Mouse (Mus musculus): ENCODE results near the gene Tmem256. TPM values are rescaled to one million over a fixed set of nuclear protein-coding genes. Genes with fewer than 3 reads are reported as not detected.

Tmem256 gene
- polyA plus RNA-seq, 1 experiment from 2014 or later = 360 TPM

GRCm38 (mm10) chr11:69802648-69803105 is 35.6 kb upstream of the Tmem256 start:
- H3K27me3 ChIP-seq = peaks cover 51% of the 10 kb centered on the region

GRCm38 (mm10) chr11:69803328-69803727 is 35.0 kb upstream of the Tmem256 start:
- Histone ChIP-seq H3K9ac (peak overlapping the region; percentile 76), H3K9me3 (replicated peaks) (0 out of 2 replicates have a peak, but pooled peaks cover 5% of the 10 kb centered on the region), H3K36me3 (ENCODE audit: poor library complexity, severe bottlenecking) (no peaks in the 10 kb centered on the region), H3K4me2 (peak overlapping the region; percentile 97), H3K4me3 (peak overlapping the region; percentile 54), H3K27me3 (peaks cover 50% of the 10 kb centered on the region), H3K4me1 (peaks cover 64% of the 10 kb centered on the region), H3K27ac (no peak overlapping the region)
- peak; percentile 4; the same call in 1 of the 2 replicates for ATAC-seq
- 1% methylated on average over 12 of the region's 12 CpGs for WGBS

More at GRCm38 (mm10) chr11:69802648-69803105, 35.6 kb upstream of the Tmem256 start:
- peak overlapping the region; percentile 76 for H3K9ac ChIP-seq
- peak; percentile 57 for ATAC-seq
- peak overlapping the region; percentile 54 for H3K4me3 ChIP-seq
- no peaks in the 10 kb centered on the region for H3K36me3 ChIP-seq (ENCODE audit: poor library complexity, severe bottlenecking)
- H3K4me2 ChIP-seq = peak overlapping the region; percentile 97
- H3K27ac ChIP-seq = peak overlapping the region; percentile 8
- peaks cover 64% of the 10 kb centered on the region for H3K4me1 ChIP-seq
- 0 out of 2 replicates have a peak, but pooled peaks cover 5% of the 10 kb centered on the region for H3K9me3 ChIP-seq (replicated peaks)
- WGBS = under 1% methylated on average over 33 of the region's 33 CpGs

DNA sequence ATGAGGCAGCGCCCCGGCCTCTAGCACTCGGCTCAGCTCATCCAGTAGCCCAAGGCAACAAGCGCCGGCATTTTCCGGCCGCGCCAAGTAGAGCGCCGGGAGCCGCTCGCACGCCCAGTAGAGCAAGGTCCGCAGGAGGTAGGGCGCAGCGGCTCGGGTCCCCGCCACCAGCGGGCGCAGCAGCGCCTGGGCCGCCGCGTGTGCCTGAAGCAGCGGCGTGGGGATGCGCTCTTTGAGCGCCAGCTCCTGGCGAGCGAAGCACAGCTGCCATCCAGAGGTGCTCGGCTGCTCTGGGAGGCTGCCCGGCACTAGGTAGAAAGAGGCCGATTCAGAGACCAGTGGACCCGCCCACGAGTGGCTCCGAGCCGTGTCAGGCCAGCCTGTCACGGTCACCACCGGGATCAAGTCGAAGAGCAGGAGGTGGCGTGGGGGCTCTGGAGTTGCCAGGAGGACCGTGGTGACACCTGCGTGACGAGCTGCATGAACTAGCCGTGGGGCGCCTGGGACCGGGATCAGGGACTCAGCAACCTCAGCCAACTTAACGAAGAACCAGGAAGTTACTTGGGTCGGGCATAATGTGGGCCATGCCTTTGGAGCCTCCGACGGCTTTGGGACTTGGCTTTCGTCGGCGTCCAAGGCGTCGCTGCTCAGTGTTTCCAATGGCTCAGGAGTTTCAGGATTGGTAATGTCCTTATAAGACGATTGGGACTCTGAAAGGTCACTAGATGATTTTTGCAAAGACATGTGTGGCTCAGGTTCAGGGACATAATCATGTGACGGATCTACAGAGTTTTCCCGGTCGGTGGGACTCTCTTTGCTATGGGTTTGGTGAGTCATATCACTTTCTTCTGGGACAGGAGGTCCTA is 34.3 kb upstream of the Tmem256 start:
- H3K27me3 ChIP-seq = peaks cover 50% of the 10 kb centered on the region

DNA sequence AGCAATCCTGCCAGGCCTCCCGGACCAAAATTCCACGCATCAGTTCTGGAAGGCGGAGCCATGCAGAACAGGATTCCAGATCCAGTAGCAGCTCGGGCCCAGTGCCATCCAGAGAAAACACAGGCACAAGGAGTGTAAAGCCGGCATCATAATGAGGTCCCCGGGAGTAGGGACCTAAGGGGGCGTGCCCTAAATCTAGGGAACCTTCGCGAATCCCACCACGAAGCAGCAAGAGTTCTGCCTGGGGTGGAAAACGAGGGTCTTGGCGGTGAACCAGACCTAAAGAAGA is 33.7 kb upstream of the Tmem256 start:
- no peaks in the 10 kb centered on the region for H3K36me3 ChIP-seq (ENCODE audit: poor library complexity, severe bottlenecking)
- H3K4me3 ChIP-seq = peak overlapping the region; percentile 54
- H3K4me1 ChIP-seq = peaks cover 51% of the 10 kb centered on the region
- peak overlapping the region; percentile 97 for H3K4me2 ChIP-seq
- H3K9me3 ChIP-seq (replicated peaks) = 0 out of 2 replicates have a peak, but pooled peaks cover 5% of the 10 kb centered on the region
- H3K27me3 ChIP-seq = peaks cover 50% of the 10 kb centered on the region
- H3K27ac ChIP-seq = no peak overlapping the region
- no peak overlapping the region for H3K9ac ChIP-seq
- 8% methylated on average over 12 of the region's 12 CpGs for WGBS
- ATAC-seq = no peak

More for the DNA sequence above, 34.3 kb upstream of the Tmem256 start:
- no peaks in the 10 kb centered on the region for H3K36me3 ChIP-seq (ENCODE audit: poor library complexity, severe bottlenecking)
- peak; percentile 22; the same call in 1 of the 2 replicates for ATAC-seq
- H3K27ac ChIP-seq = no peak overlapping the region
- H3K4me3 ChIP-seq = peak overlapping the region; percentile 54
- H3K4me2 ChIP-seq = peak overlapping the region; percentile 97
- H3K4me1 ChIP-seq = peaks cover 57% of the 10 kb centered on the region
- WGBS = under 1% methylated on average over 60 of the region's 60 CpGs
- peak overlapping the region; percentile 76 for H3K9ac ChIP-seq
- 0 out of 2 replicates have a peak, but pooled peaks cover 5% of the 10 kb centered on the region for H3K9me3 ChIP-seq (replicated peaks)

- H3K4me1 ChIP-seq = peaks cover 45% of the 10 kb centered on the region
- peaks cover 50% of the 10 kb centered on the region for H3K27me3 ChIP-seq
- H3K4me3 ChIP-seq = peak within 1 kb of the TSS; percentile 54
- no peak for ATAC-seq
- H3K9ac ChIP-seq = no peak within 1 kb of the TSS
- H3K9me3 ChIP-seq (replicated peaks) = 0 out of 2 replicates have a peak, but pooled peaks cover 5% of the 10 kb centered on the region
- peak within 1 kb of the TSS; percentile 97 for H3K4me2 ChIP-seq
- no peaks in the 10 kb centered on the region for H3K36me3 ChIP-seq (ENCODE audit: poor library complexity, severe bottlenecking)
- WGBS = 5% methylated on average over 29 of the region's 29 CpGs
- H3K27ac ChIP-seq = no peak within 1 kb of the TSS
These were observed 33.1 kb upstream of the Tmem256 start, which contains the start of gene Tmem102 for GRCm38 (mm10) chr11:69804972-69805909. TSS of gene Tmem102 (minus strand) at chr11:69805624.

DNA sequence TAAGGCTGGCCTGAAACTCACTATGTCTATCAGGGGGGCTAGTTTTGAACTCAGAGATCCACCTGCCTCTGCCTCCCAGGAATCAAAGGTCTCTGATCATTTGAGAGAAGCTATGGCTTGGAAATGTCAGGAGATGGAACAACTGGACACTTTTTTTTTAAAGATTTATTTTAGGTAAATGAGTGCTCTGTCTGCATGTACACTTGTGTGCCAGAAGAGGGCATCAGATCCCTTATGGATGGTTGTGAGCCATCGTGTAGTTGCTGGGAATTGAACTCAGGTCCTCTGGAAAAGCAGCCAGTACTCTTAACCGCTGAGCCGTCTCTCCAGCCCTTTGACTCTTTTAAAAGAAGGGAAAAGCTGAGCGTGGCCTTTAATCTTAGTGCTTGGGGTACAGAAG is 31.9 kb upstream of the Tmem256 start:
- no peak for ATAC-seq
- 0 out of 2 replicates have a peak, but pooled peaks cover 5% of the 10 kb centered on the region for H3K9me3 ChIP-seq (replicated peaks)
- H3K27ac ChIP-seq = no peak overlapping the region
- H3K4me2 ChIP-seq = no peak overlapping the region
- no peaks in the 10 kb centered on the region for H3K36me3 ChIP-seq (ENCODE audit: poor library complexity, severe bottlenecking)
- no peak overlapping the region for H3K9ac ChIP-seq
- no peak overlapping the region for H3K4me3 ChIP-seq
- 89% methylated on average over 4 of the region's 4 CpGs for WGBS
- H3K27me3 ChIP-seq = peaks cover 53% of the 10 kb centered on the region
- peaks cover 37% of the 10 kb centered on the region for H3K4me1 ChIP-seq

DNA sequence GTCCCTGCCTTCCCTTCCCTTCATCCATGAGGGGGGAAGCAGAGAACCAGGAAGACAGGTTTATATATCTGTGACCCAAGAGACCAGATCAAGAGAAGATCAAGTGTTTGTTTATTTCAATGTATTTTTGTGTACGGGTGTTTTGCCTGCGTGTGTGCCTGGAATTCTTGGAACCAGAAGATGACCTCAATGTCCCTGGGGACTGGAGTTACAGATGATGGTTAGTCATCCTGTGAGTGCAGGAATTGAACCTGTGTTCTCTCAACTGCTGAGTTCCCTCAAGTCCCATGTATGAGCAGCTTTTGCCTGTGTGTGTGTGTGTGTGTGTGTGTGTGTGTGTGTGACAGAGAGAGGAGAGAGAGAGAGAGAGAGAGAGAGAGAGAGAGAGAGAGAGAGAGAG is 30.7 kb upstream of the Tmem256 start:
- Histone ChIP-seq H3K36me3 (ENCODE audit: poor library complexity, severe bottlenecking) (no peaks in the 10 kb centered on the region), H3K27me3 (peaks cover 41% of the 10 kb centered on the region), H3K4me1 (peaks cover 25% of the 10 kb centered on the region), H3K9me3 (replicated peaks) (0 out of 2 replicates have a peak, but pooled peaks cover 5% of the 10 kb centered on the region), H3K4me3 (no peak overlapping the region), H3K9ac (no peak overlapping the region), H3K4me2 (no peak overlapping the region), H3K27ac (no peak overlapping the region)
- 87% methylated on average over 2 of the region's 2 CpGs for WGBS
- ATAC-seq = no peak

DNA sequence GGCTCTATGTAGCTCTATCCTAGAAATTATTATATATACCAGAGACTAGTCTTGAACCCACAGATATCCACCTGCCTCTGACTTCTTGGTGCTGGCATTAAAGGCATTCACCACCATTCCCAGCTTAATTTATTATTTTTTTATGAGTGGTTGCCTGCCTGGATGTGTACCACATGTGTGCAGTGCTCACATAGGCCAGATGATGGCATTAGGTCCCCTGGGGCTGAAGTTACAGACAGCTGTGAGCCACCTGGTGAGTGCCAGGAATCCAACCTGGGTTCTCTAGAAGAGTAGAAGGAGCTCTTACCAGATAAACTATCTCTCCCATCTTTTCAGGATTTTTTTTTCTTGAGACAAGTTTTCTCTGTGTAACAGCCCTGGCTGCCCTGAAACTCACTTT is 28.0 kb upstream of the Tmem256 start:
- Histone ChIP-seq H3K9me3 (replicated peaks) (0 out of 2 replicates have a peak, but pooled peaks cover 5% of the 10 kb centered on the region), H3K4me1 (no peaks in the 10 kb centered on the region), H3K4me3 (no peak overlapping the region), H3K4me2 (no peak overlapping the region), H3K27ac (no peak overlapping the region), H3K27me3 (peaks cover 21% of the 10 kb centered on the region), H3K36me3 (ENCODE audit: poor library complexity, severe bottlenecking) (no peaks in the 10 kb centered on the region), H3K9ac (no peak overlapping the region)
- ATAC-seq = no peak

- no peak within 1 kb of the TSS for H3K27ac ChIP-seq
- H3K4me3 ChIP-seq = no peak within 1 kb of the TSS
- no peaks in the 10 kb centered on the region for H3K4me1 ChIP-seq
- ATAC-seq = no peak
- H3K36me3 ChIP-seq (ENCODE audit: poor library complexity, severe bottlenecking) = no peaks in the 10 kb centered on the region
- H3K4me2 ChIP-seq = no peak within 1 kb of the TSS
- 0 out of 2 replicates have a peak, but pooled peaks cover 3% of the 10 kb centered on the region for H3K27me3 ChIP-seq
- H3K9ac ChIP-seq = no peak within 1 kb of the TSS
- H3K9me3 ChIP-seq (replicated peaks) = peaks cover 12% of the 10 kb centered on the region
- 63% methylated on average over 10 of the region's 10 CpGs for WGBS
These were observed 23.2 kb upstream of the Tmem256 start, which contains the start of gene Gm39566 for GRCm38 (mm10) chr11:69815155-69815554. TSS of gene Gm39566 (minus strand) at chr11:69815298.

DNA sequence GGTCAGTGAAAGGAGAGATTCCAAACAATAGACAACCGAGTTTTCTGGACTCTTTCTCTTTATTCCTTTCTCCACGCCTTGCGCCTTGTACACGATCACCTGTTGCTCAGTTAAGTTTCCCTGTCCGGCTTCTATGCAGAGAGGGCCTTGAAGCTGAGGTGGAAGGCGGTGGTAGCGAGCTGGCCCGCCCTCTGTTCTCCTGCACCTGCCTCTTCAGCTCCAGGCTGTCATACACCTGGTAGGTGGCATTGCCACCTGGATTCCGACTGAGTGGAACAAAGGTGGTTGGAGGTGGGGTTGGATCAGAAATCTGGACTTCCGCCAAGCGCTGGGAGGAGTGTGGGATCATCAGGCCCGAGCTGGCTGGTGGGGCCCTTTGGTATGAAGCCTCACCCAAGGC is 21.8 kb upstream of the Tmem256 start:
- Histone ChIP-seq H3K27me3 (no peaks in the 10 kb centered on the region), H3K36me3 (ENCODE audit: poor library complexity, severe bottlenecking) (no peaks in the 10 kb centered on the region), H3K4me2 (no peak overlapping the region), H3K9me3 (replicated peaks) (peaks cover 12% of the 10 kb centered on the region), H3K4me3 (no peak overlapping the region), H3K9ac (no peak overlapping the region), H3K4me1 (no peaks in the 10 kb centered on the region), H3K27ac (no peak overlapping the region)
- 89% methylated on average over 12 of the region's 12 CpGs for WGBS
- no peak for ATAC-seq

GRCm38 (mm10) chr11:69818365-69818764 is 19.9 kb upstream of the Tmem256 start, which contains the start of gene Spem2:
TSS of gene Spem2 (minus strand) at chr11:69818465.
- no peak within 1 kb of the TSS for H3K27ac ChIP-seq
- no peaks in the 10 kb centered on the region for H3K36me3 ChIP-seq (ENCODE audit: poor library complexity, severe bottlenecking)
- no peak for ATAC-seq
- 77% methylated on average over 2 of the region's 2 CpGs for WGBS
- H3K27me3 ChIP-seq = no peaks in the 10 kb centered on the region
- no peak within 1 kb of the TSS for H3K9ac ChIP-seq
- peaks cover 12% of the 10 kb centered on the region for H3K9me3 ChIP-seq (replicated peaks)
- no peak within 1 kb of the TSS for H3K4me2 ChIP-seq
- no peaks in the 10 kb centered on the region for H3K4me1 ChIP-seq
- no peak within 1 kb of the TSS for H3K4me3 ChIP-seq

All from forebrain, embryonic 13.5 days (tissue).